Mouse (Mus musculus): ENCODE measurements around the gene Gon7.

The Gon7 gene

GRCm38 (mm10) chr12:102706833-102707463 lies 50.7 kb downstream of the Gon7 start:
- DNase-seq (ENCODE audit: extremely low read depth, low read depth), result no peak

DNA sequence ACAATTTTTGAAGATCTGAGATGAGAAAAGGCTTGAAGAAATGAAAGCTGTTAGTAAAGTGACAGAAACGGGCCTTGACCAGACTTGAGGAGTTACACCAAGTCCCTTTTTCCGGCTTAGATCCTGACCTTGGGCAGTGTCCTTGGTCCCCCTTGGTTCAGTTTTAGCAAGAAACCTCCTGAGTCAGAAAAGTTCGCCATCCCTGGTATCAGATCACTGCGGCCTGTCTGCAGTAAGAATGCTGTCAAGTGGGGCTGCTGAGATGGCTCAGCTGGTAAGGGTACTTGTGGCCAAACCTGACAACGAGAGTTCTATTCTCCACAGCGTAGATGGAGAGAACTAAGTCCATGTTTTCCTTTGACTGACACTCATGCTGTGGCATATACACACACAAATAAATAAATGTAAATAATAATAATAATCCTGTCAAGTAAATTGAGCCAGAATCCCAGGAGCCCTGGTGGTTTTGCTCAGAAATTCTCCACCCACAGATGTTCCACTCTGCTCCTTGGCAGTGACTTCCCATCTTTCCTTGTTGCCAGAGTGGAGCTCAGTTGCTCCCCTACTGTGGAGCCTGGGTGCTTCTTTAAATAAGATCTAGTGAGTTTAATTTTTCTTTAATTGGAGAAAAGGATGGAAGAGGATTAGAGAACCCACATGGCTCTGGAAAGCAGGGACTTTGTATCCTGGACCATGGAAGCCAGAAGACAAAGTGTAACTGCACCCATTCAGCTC lies 51.5 kb downstream of the Gon7 start:
- DNase-seq (ENCODE audit: extremely low read depth, low read depth), result no peak

DNA sequence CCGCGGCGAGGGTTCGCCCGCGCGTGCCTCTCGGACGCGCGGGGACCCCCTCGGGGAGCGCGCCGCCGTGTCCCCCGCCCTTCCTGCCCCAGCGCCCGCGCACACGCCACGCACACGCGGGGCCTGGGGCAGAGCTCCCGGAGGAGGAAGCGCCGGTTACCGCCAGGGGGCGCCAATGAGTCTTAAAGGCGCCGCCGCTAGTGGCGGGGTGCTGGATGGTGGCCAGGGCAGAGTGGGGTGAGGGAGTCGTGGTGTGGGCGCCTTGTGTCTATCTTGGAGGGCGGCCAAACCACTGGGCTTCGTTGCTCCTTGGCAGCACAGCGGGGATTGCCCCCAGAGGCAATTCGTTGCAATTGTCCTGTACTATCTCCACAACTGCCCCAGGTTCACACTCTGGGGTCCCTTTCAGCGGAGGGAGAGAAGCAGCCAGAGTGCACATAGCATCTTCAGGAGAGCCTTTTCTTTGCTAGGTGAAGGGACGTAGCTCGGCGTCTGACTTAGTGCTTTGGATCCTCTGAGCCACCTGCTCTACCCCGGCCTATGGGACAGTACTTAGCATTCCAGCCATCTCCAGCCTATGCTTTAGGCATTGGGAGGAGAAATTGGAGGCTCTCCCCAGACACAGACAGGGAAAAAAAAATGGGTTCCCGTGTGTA lies 52.3 kb downstream of the Gon7 start:
- peak; percentile 74 for DNase-seq (ENCODE audit: extremely low read depth, low read depth)

- no peak for DNase-seq (ENCODE audit: extremely low read depth, low read depth)
Measured at GRCm38 (mm10) chr12:102704457-102705198, 53.0 kb downstream of the Gon7 start, which contains the start of gene Itpk1. Gene Itpk1, minus strand, starts transcription at chr12:102704930.

DNA sequence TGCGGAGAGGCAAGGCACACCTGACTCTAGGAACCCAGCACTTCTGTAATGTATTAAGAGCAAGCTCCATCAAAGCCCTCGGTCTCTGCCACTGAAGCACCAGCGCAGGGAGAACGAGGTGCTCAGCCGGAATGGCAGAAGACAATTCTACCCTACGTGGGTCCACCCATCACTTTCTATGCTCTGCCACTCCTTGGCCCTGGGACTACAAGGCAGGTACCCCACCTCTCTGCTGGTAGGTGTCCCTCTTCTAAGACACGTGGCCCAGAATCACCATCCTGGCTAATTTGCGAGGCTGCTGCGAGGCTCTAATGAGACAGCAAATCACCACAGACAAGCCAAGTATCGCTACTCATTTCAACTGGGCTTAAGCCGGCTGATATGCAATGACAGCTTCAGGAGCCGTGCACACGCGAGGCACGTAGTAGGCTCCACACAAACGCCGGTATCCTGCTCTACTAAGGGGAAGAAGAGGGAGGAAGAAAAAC lies 53.6 kb downstream of the Gon7 start:
- DNase-seq (ENCODE audit: extremely low read depth, low read depth), result no peak

DNA sequence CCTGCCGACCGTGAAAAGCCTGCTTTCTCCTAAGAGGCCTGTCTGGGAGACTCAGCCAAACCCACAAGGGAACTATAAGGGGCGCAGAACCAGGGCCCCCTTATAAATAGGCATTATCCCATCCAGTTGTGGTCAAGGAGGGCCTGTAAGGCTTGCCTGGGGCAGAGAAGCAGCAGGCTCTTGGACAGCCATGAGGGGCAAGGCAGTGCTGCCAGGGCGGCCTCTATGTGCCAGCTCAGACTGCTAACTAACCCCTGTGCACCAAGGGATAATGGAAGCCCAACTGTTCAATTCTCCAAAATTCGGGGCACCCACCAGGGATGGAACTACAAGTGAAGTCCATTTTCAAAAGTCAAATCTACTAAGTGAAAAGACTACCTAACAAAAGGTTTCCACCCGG lies 54.2 kb downstream of the Gon7 start:
- no peak for DNase-seq (ENCODE audit: extremely low read depth, low read depth)

Measured in MEL-GATA-1-ER (cell line).